Mouse (Mus musculus): ENCODE measurements around the gene Rsph10b. TPM values are rescaled to one million over a fixed set of nuclear protein-coding genes. Genes with fewer than 3 reads are reported as not detected.

The Rsph10b gene
- polyA plus RNA-seq, 1 experiment from 2014 or later = 5.7 TPM

Other genes starting within 250 kb of the Rsph10b start
- 22.7 and 25.1 TPM in 2 replicates for gene Usp42, start 200.8 kb upstream of the Rsph10b start, polyA plus RNA-seq (2015; fragmentation: Nextera tagmentation; extraction: Ambion mirVana)
- 48.2 and 50.7 TPM in 2 replicates for gene Eif2ak1, start 115.2 kb upstream of the Rsph10b start, polyA plus RNA-seq (2015; fragmentation: Nextera tagmentation; extraction: Ambion mirVana)
- 0.40 and 0.59 TPM in 2 replicates for gene Ankrd61, start 35.4 kb upstream of the Rsph10b start, polyA plus RNA-seq (2015; fragmentation: Nextera tagmentation; extraction: Ambion mirVana)
- 96.3 and 101 TPM in 2 replicates for gene Aimp2, start 23.2 kb upstream of the Rsph10b start, polyA plus RNA-seq (2015; fragmentation: Nextera tagmentation; extraction: Ambion mirVana)
- gene Pms2, start 23.1 kb upstream of the Rsph10b start, polyA plus RNA-seq (2015; fragmentation: Nextera tagmentation; extraction: Ambion mirVana) = 29.8 and 30.9 TPM in 2 replicates
- 3.1 and 3.3 TPM in 2 replicates for gene Gm42421, start 4.9 kb upstream of the Rsph10b start, polyA plus RNA-seq (2015; fragmentation: Nextera tagmentation; extraction: Ambion mirVana)
- 76.1 and 77.4 TPM in 2 replicates for gene Ccz1, start 81.8 kb downstream of the Rsph10b start, polyA plus RNA-seq (2015; fragmentation: Nextera tagmentation; extraction: Ambion mirVana)
- not detected in 2 replicates for gene Ocm, start 93.6 kb downstream of the Rsph10b start, polyA plus RNA-seq (2015; fragmentation: Nextera tagmentation; extraction: Ambion mirVana)
- gene Lmtk2, start 167.4 kb downstream of the Rsph10b start, polyA plus RNA-seq (2015; fragmentation: Nextera tagmentation; extraction: Ambion mirVana) = 8.2 and 9.4 TPM in 2 replicates

Measured in neural tube, embryonic 15.5 days (tissue).